Mouse (Mus musculus) forebrain, embryonic 12.5 days (tissue): ENCODE measurements around the gene Pmpca. TPM values are rescaled to one million over a fixed set of nuclear protein-coding genes. Genes with fewer than 3 reads are reported as not detected.

ENCODE experiments used
- ATAC-seq: fragments of 200-750 bp; cut with Nextera tagmentation; 2 replicates; pipeline ENCODE4 v1.8.0; 2017; ENCODE audit warnings: moderate TSS enrichment; ENCODE audit not compliant: low FRiP score
- H3K27ac ChIP-seq: fragments of 300-500 bp; sonication (generic); 2 replicates; pipeline ENCODE4 v1.5.1; 2016; ENCODE audit warnings: mild to moderate bottlenecking
- H3K27me3 ChIP-seq: fragments of 300-500 bp; sonication (generic); 2 replicates; pipeline ENCODE4 v1.6.1; 2016; ENCODE audit warnings: mild to moderate bottlenecking
- H3K36me3 ChIP-seq: fragments of 300-500 bp; sonication (generic); replicated peaks from 2 replicates; pipeline ENCODE4 v1.6.1; 2016; ENCODE audit warnings: mild to moderate bottlenecking
- H3K4me1 ChIP-seq: fragments of 300-500 bp; sonication (generic); 2 replicates; pipeline ENCODE4 v1.6.1; 2016
- H3K4me2 ChIP-seq: fragments of 300-500 bp; sonication (generic); 2 replicates; pipeline ENCODE4 v1.6.1; 2016; ENCODE audit warnings: mild to moderate bottlenecking, moderate library complexity
- H3K4me3 ChIP-seq: fragments of 300-500 bp; sonication (generic); replicated peaks from 2 replicates; pipeline ENCODE4 v1.5.1; 2016; ENCODE audit warnings: mild to moderate bottlenecking
- H3K9ac ChIP-seq: fragments of 300-500 bp; sonication (generic); 2 replicates; pipeline ENCODE4 v1.6.1; 2016; ENCODE audit warnings: mild to moderate bottlenecking
- H3K9me3 ChIP-seq: fragments of 300-500 bp; sonication (generic); 2 replicates; pipeline ENCODE4 v1.6.1; 2016
- WGBS: fragments of 180-500 bp; shearing (Covaris S2); methylation state at CpG from one replicate; pipeline ENCODE4 v1.1.7; 2016; 5-methylcytosine and 5-hydroxymethylcytosine counted together
- polyA plus RNA-seq: library from polyadenylated mRNA; unstranded; fragments of >200 nt; fragmentation: Nextera tagmentation; extraction: Ambion mirVana; gene quantifications from 2 replicates; pipeline ENCODE4 v1.2.1, GENCODE M21; 2016

The Pmpca gene
- polyA plus RNA-seq, 1 experiment from 2014 or later: 123 TPM

- Histone ChIP-seq H3K4me3 (no peak overlapping the region), H3K4me1 (peaks cover 34% of the 10 kb centered on the region), H3K4me2 (no peak overlapping the region), H3K36me3 (peaks cover 50% of the 10 kb centered on the region), H3K9ac (no peak overlapping the region), H3K27ac (no peak overlapping the region), H3K27me3 (no peaks in the 10 kb centered on the region), H3K9me3 (no peaks in the 10 kb centered on the region)
- ATAC-seq: no peak
- WGBS: 73% methylated on average over 5 of the region's 5 CpGs
These were observed 52.5 kb downstream of the Pmpca start for GRCm38 (mm10) chr2:26441688-26442087.

- Histone ChIP-seq H3K4me3 (no peak overlapping the region), H3K9me3 (no peaks in the 10 kb centered on the region), H3K27me3 (no peaks in the 10 kb centered on the region), H3K4me1 (peaks cover 31% of the 10 kb centered on the region), H3K36me3 (peaks cover 40% of the 10 kb centered on the region), H3K9ac (no peak overlapping the region; the same call in 1 of the 2 replicates), H3K4me2 (0 out of 2 replicates have a peak overlapping the region, but pooled peaks have one; percentile 15), H3K27ac (no peak overlapping the region)
- ATAC-seq: no peak
- WGBS: 50% methylated on average over 1 of the region's 1 CpGs
These were observed 53.7 kb downstream of the Pmpca start for GRCm38 (mm10) chr2:26442843-26443242.

DNA sequence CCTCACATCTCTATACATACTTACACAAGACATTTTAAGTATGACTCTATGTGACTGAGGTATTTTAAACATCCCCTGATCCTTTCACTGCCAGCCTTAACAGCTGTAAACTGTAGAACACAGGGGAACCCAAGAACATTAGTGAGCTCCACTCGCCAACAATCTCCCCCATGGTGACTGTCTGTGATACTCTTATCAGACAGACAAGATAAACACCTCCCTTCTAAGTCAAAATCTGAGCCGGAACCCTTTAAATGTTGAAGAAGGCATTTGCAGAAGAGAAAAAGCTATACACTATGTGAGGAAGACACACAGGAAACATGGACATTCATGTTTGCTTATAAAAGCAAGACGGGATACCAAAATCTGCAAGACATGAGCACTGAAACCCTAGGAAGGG lies 54.7 kb downstream of the Pmpca start:
- peak overlapping the region; percentile 90 for H3K4me2 ChIP-seq
- H3K27ac ChIP-seq: no peak overlapping the region
- H3K9ac ChIP-seq: peak overlapping the region; percentile 85
- no peak for ATAC-seq
- H3K4me1 ChIP-seq: peaks cover 31% of the 10 kb centered on the region
- H3K36me3 ChIP-seq: peaks cover 30% of the 10 kb centered on the region
- H3K4me3 ChIP-seq: peak overlapping the region; percentile 82
- H3K27me3 ChIP-seq: no peaks in the 10 kb centered on the region
- H3K9me3 ChIP-seq: no peaks in the 10 kb centered on the region
- WGBS: 52% methylated on average over 3 of the region's 3 CpGs

DNA sequence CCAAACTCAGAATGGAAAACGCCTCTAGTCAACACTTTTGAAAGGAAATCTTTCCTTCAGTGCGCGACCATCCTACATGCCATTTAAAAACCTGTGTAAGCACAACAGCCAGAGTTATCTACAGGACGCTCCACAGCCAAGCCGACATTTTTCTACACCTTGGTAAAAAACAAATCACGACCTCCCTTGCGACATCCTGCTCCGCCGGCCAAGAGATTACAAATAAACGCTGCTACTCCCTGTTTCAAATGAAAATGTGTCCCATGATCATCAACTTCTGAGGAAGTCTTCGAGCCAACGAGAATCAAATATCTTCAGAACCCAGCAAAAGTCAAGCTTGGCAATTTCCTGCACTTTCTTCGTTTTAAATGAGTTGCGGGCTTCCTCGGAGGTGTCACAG lies 55.2 kb downstream of the Pmpca start:
- Histone ChIP-seq H3K27me3 (no peaks in the 10 kb centered on the region), H3K9ac (peak overlapping the region; percentile 85), H3K27ac (peak overlapping the region; percentile 83), H3K4me2 (peak overlapping the region; percentile 90), H3K36me3 (peaks cover 25% of the 10 kb centered on the region), H3K4me1 (peaks cover 31% of the 10 kb centered on the region), H3K9me3 (no peaks in the 10 kb centered on the region), H3K4me3 (peak overlapping the region; percentile 82)
- no peak for ATAC-seq
- WGBS: 6% methylated on average over 15 of the region's 15 CpGs

GRCm38 (mm10) chr2:26444946-26445665 lies 56.0 kb downstream of the Pmpca start, which contains the start of gene Sec16a:
Gene Sec16a, minus strand, starts transcription at chr2:26445216.
- peak within 1 kb of the TSS; percentile 85 for H3K9ac ChIP-seq
- under 1% methylated on average over 55 of the region's 61 CpGs for WGBS
- H3K4me1 ChIP-seq: peaks cover 37% of the 10 kb centered on the region
- H3K36me3 ChIP-seq: peaks cover 18% of the 10 kb centered on the region
- H3K4me3 ChIP-seq: peak within 1 kb of the TSS; percentile 82
- peak within 1 kb of the TSS; percentile 90 for H3K4me2 ChIP-seq
- ATAC-seq: peak; percentile 93
- H3K9me3 ChIP-seq: no peaks in the 10 kb centered on the region
- no peaks in the 10 kb centered on the region for H3K27me3 ChIP-seq
- peak within 1 kb of the TSS; percentile 88 for H3K27ac ChIP-seq

GRCm38 (mm10) chr2:26445666-26446445 lies 56.7 kb downstream of the Pmpca start:
- Histone ChIP-seq H3K9me3 (no peaks in the 10 kb centered on the region), H3K9ac (peak overlapping the region; percentile 73), H3K4me3 (peak overlapping the region; percentile 82), H3K27me3 (no peaks in the 10 kb centered on the region), H3K36me3 (peaks cover 10% of the 10 kb centered on the region), H3K4me2 (peak overlapping the region; percentile 90), H3K4me1 (peaks cover 37% of the 10 kb centered on the region), H3K27ac (peak overlapping the region; percentile 88)
- WGBS: under 1% methylated on average over 44 of the region's 44 CpGs
- peak; percentile 89 for ATAC-seq

DNA sequence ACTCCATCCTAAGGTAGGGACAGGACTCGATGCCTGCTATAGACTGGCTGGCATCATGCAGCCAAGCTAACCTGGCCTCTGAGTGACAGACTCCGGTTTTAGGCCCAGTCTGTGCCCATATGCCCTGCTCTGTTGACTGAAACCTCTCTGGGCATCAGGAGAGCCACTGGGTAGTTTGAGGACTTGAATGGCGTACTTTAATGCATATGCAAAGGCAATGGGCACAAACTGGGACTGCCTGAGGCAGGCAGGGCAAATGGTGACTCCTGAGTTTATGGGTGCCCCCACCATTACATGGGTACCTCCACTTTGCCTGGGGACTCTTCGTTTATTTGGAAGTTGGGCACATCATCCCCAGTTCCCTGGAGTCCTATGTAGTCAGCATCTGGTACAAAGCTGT lies 57.5 kb downstream of the Pmpca start:
- WGBS: 83% methylated on average over 4 of the region's 4 CpGs
- Histone ChIP-seq H3K4me1 (peaks cover 37% of the 10 kb centered on the region), H3K36me3 (peaks cover 2% of the 10 kb centered on the region; the same call in 1 of the 2 replicates), H3K4me2 (peak overlapping the region; percentile 90), H3K9ac (peak overlapping the region; percentile 73), H3K27ac (0 out of 2 replicates have a peak overlapping the region, but pooled peaks have one; percentile 88), H3K27me3 (no peaks in the 10 kb centered on the region), H3K4me3 (peak overlapping the region; percentile 82), H3K9me3 (no peaks in the 10 kb centered on the region)
- no peak for ATAC-seq

Other genes starting within 250 kb of the Pmpca start
- gene Lhx3, start 181.1 kb upstream of the Pmpca start, polyA plus RNA-seq: 0.15 TPM in 1 of 2 replicates, not detected in the other
- 20.0 and 21.4 TPM in 2 replicates for gene Qsox2, start 151.8 kb upstream of the Pmpca start, polyA plus RNA-seq
- gene Ccdc187, start 94.8 kb upstream of the Pmpca start, polyA plus RNA-seq: 0.34 and 0.45 TPM in 2 replicates
- 102 and 108 TPM in 2 replicates for gene Gpsm1, start 73.8 kb upstream of the Pmpca start, polyA plus RNA-seq
- gene Dnlz, start 37.2 kb upstream of the Pmpca start, polyA plus RNA-seq: 34.5 and 36.3 TPM in 2 replicates
- 1.3 TPM in 2 replicates for gene Card9, start 28.4 kb upstream of the Pmpca start, polyA plus RNA-seq
- 34.3 and 38.9 TPM in 2 replicates for gene Snapc4, start 8.7 kb upstream of the Pmpca start, polyA plus RNA-seq
- 167 and 173 TPM in 2 replicates for gene Entr1, start within 50 bp of the Pmpca start, polyA plus RNA-seq
- 29.2 and 30.6 TPM in 2 replicates for gene Inpp5e, start 19.9 kb downstream of the Pmpca start, polyA plus RNA-seq
- 30.0 and 33.9 TPM in 2 replicates for gene Sec16a, start 55.9 kb downstream of the Pmpca start, polyA plus RNA-seq
- gene Notch1, start 127.3 kb downstream of the Pmpca start, polyA plus RNA-seq: 49.5 and 61.8 TPM in 2 replicates
- gene Egfl7, start 190.7 kb downstream of the Pmpca start, polyA plus RNA-seq: 47.9 and 54.9 TPM in 2 replicates
- gene Gm20532, start 197.3 kb downstream of the Pmpca start, polyA plus RNA-seq: not detected in 2 replicates
- gene Agpat2, start 215.1 kb downstream of the Pmpca start, polyA plus RNA-seq: 5.4 and 6.7 TPM in 2 replicates
- 67.1 and 67.2 TPM in 2 replicates for gene Fam69b, start 239.1 kb downstream of the Pmpca start, polyA plus RNA-seq